Mouse (Mus musculus) left cerebral cortex, postnatal 4 days (tissue): ENCODE data around the gene Angel1. TPM values are rescaled to one million over a fixed set of nuclear protein-coding genes. Genes with fewer than 3 reads are reported as not detected.
A peak's percentile ranks its signal among the peaks of the same experiment; 100 is the strongest.

Source experiments
- DNase-seq: peaks from one replicate; pipeline ENCODE4 v3.0.0-alpha.2; 2022
- intact Hi-C: fragments of 180-260 bp; cut with DNase I; formaldehyde crosslinking; loops from one replicate; pipeline ENCODE4 v1.15.1; 2025
- total RNA-seq, 2 experiments: library from RNA; stranded (reverse); gene quantifications; 2 replicates each; pipeline ENCODE4 v1.2.3; 2021

Angel1 gene
- total RNA-seq = 1 to 10 TPM; 7.9 to 9.8 TPM

- peak; percentile 99 for DNase-seq
- intact Hi-C loops = no loop called here
Measured at GRCm38 (mm10) chr12:86726120-86726640, at the start of gene Angel1. Angel1 (minus strand) TSS chr12:86726460.

GRCm38 (mm10) chr12:86775561-86776280 is 49.5 kb upstream of the Angel1 start:
- no peak for DNase-seq
- intact Hi-C loops = no loop called here

- no peak for DNase-seq
- intact Hi-C loops = loop anchor here (5.0 kb wide), 1 partner anchor 175 kb away; the partner anchor contains the start of gene Cipc
Measured at GRCm38 (mm10) chr12:86772551-86772950, 46.3 kb upstream of the Angel1 start.

GRCm38 (mm10) chr12:86771823-86772427 is 45.7 kb upstream of the Angel1 start:
- intact Hi-C loops = loop anchor here (5.0 kb wide), 1 partner anchor 175 kb away; the partner anchor contains the start of gene Cipc
- peak; percentile 92 for DNase-seq

DNA sequence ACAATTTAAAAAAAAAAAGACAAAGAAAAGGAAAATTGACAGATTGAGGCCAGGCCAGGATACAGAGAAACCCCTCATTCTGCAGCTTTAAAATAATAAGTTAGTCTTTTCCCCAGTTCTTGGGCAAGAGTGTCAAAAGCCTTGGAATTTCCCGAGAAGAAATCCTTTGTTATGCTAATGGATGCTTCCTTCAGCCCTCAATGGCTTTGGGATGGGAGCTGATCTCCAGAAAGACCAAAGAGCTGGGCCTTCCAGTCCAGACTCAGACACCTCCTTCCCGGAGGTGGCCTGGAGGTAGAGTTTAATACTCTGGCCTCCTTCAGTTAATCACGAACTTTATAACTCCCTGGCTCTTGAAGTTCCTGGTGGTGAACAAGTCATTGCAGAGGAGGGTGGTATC is 44.7 kb upstream of the Angel1 start:
- no peak for DNase-seq
- intact Hi-C loops = loop anchor here (5.0 kb wide), 1 partner anchor 176 kb away; the partner anchor contains the start of gene Cipc

DNA sequence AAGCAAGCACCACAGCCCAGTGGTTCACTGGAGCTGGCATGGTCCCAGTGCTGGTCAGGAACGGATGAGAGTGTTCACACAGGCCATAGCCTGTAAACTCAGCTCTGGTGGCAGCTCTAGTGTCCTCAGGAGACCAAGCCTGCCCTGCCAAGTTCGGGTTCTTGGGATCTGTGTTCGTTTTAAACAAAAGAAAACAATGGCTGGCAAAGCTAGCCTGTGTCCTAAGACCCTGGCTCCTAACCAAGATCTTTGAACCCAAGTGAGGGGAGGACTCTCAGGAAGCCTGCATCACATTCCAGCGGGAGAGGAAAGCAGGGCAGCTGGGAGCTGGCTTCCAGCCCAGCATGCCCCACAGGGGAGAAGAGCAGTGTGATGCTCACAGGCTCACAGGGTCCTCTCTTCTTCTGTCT is 44.0 kb upstream of the Angel1 start:
- intact Hi-C loops = loop anchor here (5.0 kb wide), 1 partner anchor 177 kb away; the partner anchor contains the start of gene Cipc
- peak; percentile 69 for DNase-seq

DNA sequence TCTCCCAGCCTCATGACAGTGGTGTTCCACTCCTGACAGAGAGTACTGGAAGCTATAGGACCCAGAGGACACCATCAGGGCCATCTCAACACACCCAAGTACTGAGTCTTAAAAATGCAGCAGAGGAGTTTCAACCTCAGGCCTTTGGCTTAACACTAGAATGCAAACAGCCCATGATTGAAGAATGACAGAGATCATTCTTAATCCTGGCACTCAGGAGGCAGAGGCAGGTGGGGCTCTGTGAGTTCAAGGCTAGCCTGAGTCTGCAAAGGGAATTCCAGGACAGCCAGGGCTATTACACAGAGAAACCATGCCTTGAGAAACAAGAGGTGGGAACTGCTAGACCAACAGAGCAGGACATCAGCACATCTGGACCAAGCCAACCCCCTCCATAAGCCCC is 43.6 kb upstream of the Angel1 start:
- intact Hi-C loops = loop anchor here (5.0 kb wide), 2 partner anchors 177 to 282 kb away; partner anchors contain the start of gene Cipc
- DNase-seq = no peak

DNA sequence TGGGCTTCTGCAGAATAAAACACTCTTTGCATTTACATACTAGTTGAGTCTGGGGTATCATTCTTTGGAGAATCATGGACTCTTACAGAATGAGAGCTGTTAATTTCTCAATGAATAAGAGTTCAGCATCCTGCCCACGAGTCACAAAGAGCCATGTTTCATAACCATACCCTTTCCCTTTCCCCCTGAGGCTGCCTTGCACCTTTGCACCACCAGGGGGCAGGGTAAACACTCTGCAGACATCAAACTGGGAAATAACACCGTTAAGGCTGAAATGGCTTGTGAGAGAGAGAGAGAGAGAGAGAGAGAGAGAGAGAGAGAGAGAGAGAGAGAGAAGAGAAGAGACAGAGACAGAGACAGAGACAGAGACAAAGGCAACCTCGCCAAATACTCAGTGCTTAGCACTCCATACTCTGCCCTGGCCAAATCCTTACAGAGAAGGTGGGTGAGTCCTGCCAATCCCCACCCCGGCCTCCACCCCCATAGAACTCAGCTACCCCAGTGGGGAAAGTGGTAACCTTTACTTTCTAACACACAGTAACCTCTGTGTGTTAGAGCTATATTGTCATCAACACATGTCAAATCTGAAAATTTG is 42.8 kb upstream of the Angel1 start:
- peak; percentile 81 for DNase-seq
- intact Hi-C loops = loop anchor here (5.0 kb wide), 1 partner anchor 283 kb away; no protein-coding TSS in a partner anchor

DNA sequence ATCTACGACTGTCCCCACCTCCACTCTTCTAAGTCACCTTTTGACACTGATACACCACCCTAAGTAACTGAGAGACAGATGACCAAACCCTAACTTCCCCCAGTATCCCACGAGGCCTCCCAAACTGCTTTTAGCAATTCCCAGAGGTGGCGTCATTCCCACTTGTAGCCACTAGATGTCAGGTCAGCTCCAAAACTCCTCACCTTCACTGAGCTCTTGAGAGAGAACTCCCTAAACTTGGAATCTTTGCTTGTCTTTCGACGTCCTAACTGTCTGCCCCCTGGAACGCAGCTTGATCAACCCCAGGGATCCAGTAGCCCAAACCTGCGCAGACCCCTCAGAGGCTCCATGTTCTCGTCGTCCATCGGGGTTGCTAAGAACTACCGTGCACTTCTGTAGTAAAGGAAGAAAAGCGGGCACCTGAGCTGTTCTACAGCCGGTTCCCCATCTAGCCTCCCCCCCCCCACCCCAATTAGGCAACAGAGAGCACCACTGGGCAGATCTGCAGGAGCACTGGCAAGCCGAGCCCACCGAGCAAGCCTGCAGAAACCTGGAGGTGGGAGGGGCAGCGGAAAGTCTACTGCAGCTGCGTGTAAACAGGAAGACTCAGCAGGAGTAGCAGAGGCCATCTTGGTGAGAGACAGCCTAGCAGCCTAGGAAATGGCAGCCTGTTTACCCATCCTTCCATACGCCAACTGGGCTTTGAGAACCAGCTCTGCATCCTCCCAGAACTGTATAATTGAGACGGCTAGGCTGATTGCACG is 41.8 kb upstream of the Angel1 start:
- intact Hi-C loops = loop anchor here (5.0 kb wide), 1 partner anchor 284 kb away; no protein-coding TSS in a partner anchor
- DNase-seq = peak; percentile 41

DNA sequence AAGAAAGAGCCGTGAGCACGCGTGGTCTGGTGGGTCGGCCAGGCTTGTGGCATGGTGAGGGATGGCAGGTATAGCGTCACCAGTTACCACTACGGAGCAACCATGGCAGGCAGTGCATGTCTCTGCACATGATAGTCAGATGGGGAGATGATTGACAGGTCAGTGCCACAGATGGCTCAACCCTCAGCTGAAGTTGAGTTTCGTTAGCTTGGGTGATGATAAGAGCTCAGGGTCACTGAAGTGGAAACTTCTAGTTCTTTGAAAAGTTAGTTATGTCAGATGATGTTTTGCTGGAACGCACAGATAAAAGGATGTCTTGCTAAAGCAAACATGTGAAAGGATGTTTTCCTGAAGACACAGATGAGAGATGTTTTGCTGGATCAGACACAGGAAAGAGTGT is 40.2 kb upstream of the Angel1 start:
- intact Hi-C loops = loop anchor here (5.0 kb wide), 1 partner anchor 286 kb away; no protein-coding TSS in a partner anchor
- DNase-seq = no peak

GRCm38 (mm10) chr12:86764060-86764459 is 37.8 kb upstream of the Angel1 start:
- intact Hi-C loops = no loop called here
- DNase-seq = no peak

DNA sequence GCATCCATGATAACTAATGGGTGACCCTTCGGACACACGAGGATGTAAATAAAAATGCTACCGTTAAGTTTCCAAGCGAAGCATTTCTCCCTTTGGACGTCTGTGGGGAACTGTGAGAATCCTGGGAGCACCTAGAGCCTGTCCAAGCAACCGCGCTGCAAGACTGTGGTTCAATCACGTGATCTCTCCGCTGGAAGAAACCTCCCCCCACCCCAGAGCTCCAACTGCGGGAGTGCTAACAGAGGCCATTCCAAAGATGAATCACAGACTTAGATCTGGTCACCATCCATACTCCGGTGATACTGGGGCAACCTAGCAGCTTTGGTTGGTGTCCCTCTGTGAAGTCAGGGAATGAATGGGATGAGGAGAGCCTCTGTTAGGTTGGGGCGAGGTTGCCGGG is 34.8 kb upstream of the Angel1 start:
- intact Hi-C loops = no loop called here

GRCm38 (mm10) chr12:86734319-86734810 is 8.1 kb upstream of the Angel1 start, which contains the start of gene Lrrc74a:
Lrrc74a (plus strand) TSS chr12:86734369.
- intact Hi-C loops = no loop called here
- no peak for DNase-seq

More for the DNA sequence above, 34.8 kb upstream of the Angel1 start:
- DNase-seq = no peak

DNA sequence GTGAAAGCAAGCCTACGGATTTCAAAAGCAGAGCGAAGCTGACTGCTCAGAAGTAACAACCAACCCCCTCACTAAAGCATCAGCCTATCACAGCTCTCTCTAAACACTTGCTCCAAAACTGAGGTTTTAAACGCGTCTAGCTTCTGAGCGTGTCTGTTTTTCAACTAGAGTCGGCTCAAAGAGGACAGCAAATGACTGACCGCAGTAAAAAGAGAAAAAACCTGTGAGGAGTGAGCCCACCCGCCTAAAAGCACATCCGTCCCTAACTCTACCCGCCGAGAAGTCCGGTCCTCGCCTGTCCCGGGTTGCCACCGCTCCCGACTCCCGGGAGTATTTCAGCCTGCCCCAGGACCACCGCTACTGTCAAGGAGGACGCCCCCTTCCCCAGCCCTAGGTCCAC is 554 bp downstream of the Angel1 start:
- intact Hi-C loops = no loop called here
- DNase-seq = no peak

GRCm38 (mm10) chr12:86724300-86724699 is 2.0 kb downstream of the Angel1 start:
- no peak for DNase-seq
- intact Hi-C loops = no loop called here

DNA sequence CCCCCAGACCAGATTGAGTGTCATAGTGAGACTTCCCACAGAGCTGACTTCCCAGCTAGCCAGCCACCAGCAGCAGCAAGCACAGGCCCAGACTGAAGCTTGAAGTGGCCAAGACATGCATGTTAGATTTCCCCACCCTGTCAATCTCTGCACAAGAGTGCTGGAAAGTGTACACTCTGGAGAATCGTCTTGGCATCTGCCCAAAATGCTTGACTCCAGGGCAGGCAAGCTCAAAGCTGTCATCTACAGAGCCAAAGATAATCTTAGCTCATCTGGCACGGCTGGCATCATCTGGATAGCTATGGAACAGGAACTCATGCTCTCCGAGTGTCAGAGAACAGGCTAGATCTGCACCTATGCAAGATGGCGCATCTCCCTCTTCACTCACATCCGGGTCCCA is 4.8 kb downstream of the Angel1 start:
- intact Hi-C loops = no loop called here
- DNase-seq = no peak

DNA sequence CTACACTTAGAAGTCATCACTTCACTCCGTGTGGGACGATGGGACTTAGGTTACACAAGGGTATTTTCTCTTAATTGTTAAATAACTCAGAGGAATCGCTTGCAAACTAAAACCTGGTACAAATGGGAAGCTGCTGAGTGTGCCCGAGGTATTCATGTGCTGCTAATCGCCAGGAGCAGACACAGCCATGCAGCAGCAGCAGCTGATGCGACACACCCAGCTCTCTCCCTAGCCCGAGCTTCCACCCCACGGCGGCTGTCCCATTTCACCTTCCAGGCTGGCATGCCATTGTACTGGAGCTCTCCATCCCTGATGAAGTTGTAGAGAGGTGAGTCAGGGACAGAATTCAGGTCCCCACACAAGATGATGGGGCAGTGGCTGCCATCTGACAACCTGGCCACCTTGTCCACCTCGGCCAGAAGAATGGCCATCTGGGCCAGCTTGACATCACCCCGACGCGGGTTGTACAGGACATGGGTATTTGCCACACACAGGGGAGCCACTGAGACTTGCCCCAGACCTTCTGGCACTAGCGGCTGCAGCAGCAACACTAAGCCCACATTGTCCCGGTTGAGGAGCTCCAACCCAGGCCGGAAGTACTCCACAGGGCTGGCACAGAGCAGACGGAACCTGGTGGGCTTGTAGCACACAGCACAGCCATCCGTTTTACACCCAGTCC is 6.2 kb downstream of the Angel1 start:
- intact Hi-C loops = no loop called here
- no peak for DNase-seq

- intact Hi-C loops = no loop called here
Measured at GRCm38 (mm10) chr12:86716962-86717361, 9.3 kb downstream of the Angel1 start.

GRCm38 (mm10) chr12:86715401-86715800 is 10.9 kb downstream of the Angel1 start:
- DNase-seq = peak; percentile 83
- intact Hi-C loops = no loop called here

More at GRCm38 (mm10) chr12:86716962-86717361, 9.3 kb downstream of the Angel1 start:
- no peak for DNase-seq

GRCm38 (mm10) chr12:86714026-86714425 is 12.2 kb downstream of the Angel1 start:
- DNase-seq = no peak
- intact Hi-C loops = no loop called here
